Mouse (Mus musculus) forebrain, postnatal 0 days (tissue): ENCODE measurements around the gene Gosr2. TPM values are rescaled to one million over a fixed set of nuclear protein-coding genes. Genes with fewer than 3 reads are reported as not detected.

Source experiments
- ATAC-seq: fragments of 200-750 bp; cut with Nextera tagmentation; 2 replicates; pipeline ENCODE4 v1.8.0; 2017; ENCODE audit warnings: mild to moderate bottlenecking, moderate library complexity
- DNase-seq: peaks from one replicate; pipeline ENCODE4 v3.0.0-alpha.2; 2015
- H3K27ac ChIP-seq: fragments of 300-500 bp; sonication (generic); 2 replicates; pipeline ENCODE4 v1.5.1; 2014; ENCODE audit warnings: low read depth, mild to moderate bottlenecking, antibody characterized with exemption, low read length, moderate library complexity, mixed read lengths
- H3K27me3 ChIP-seq: fragments of 300-500 bp; sonication (generic); 2 replicates; pipeline ENCODE4 v1.6.1; 2014; ENCODE audit warnings: mild to moderate bottlenecking, low read length, mixed read lengths; ENCODE audit not compliant: insufficient read depth
- H3K36me3 ChIP-seq: fragments of 300-500 bp; sonication (generic); 2 replicates; pipeline ENCODE4 v1.6.1; 2014; ENCODE audit warnings: mild to moderate bottlenecking, moderate library complexity; ENCODE audit not compliant: insufficient read depth
- H3K4me1 ChIP-seq: fragments of 300-500 bp; sonication (generic); 2 replicates; pipeline ENCODE4 v1.6.1; 2014; ENCODE audit warnings: antibody characterized with exemption; ENCODE audit not compliant: insufficient read depth
- H3K4me2 ChIP-seq: fragments of 300-500 bp; sonication (generic); 2 replicates; pipeline ENCODE4 v1.6.1; 2014; ENCODE audit warnings: low read depth, mild to moderate bottlenecking, moderate library complexity
- H3K4me3 ChIP-seq: fragments of 300-500 bp; sonication (generic); 2 replicates; pipeline ENCODE4 v1.5.1; 2014; ENCODE audit warnings: low read depth, low read length, mixed read lengths
- H3K9ac ChIP-seq: fragments of 300-500 bp; sonication (generic); 2 replicates; pipeline ENCODE4 v1.6.1; 2014; ENCODE audit warnings: mild to moderate bottlenecking
- H3K9me3 ChIP-seq: fragments of 300-500 bp; sonication (generic); 2 replicates; pipeline ENCODE4 v1.6.1; 2016; ENCODE audit warnings: low read length
- CTCF ChIP-seq: sonication (generic); IDR thresholded peaks from 2 replicates; pipeline ENCODE4 v1.5.1; 2016; ENCODE audit warnings: antibody characterized with exemption, control low read depth, low read depth
- WGBS: fragments of 180-500 bp; shearing (Covaris S2); extraction: QIAGEN DNeasy Blood & Tissue Kit; methylation state at CpG from one replicate; pipeline ENCODE4 v1.1.7; 2014; 5-methylcytosine and 5-hydroxymethylcytosine counted together
- polyA plus RNA-seq: library from polyadenylated mRNA; unstranded; fragments of >200 nt; fragmentation: Nextera tagmentation; extraction: Ambion mirVana; gene quantifications from 2 replicates; pipeline ENCODE4 v1.2.1, GENCODE M21; 2015
- total RNA-seq: library from RNA; depleted of rRNA; stranded (reverse); fragments of >200 nt; gene quantifications from 2 replicates; pipeline ENCODE4 v1.2.3, GENCODE M21; 2014

The Gosr2 gene
- total and polyA plus RNA-seq, 2 experiments from 2014 or later = 102 to 117 TPM

- TF ChIP-seq CTCF = no peak
- ATAC-seq (no peak), DNase-seq (no peak)
- 13% methylated on average over 3 of the region's 3 CpGs for WGBS
- no peaks in the 10 kb centered on the region for H3K9me3 ChIP-seq
- peaks cover 8% of the 10 kb centered on the region for H3K4me1 ChIP-seq
- H3K27me3 ChIP-seq = peaks cover 17% of the 10 kb centered on the region
- no peak overlapping the region for H3K4me3 ChIP-seq
- no peak overlapping the region for H3K27ac ChIP-seq
- no peak overlapping the region for H3K4me2 ChIP-seq
- H3K9ac ChIP-seq = no peak overlapping the region
- H3K36me3 ChIP-seq = no peaks in the 10 kb centered on the region
These were observed 41.2 kb downstream of the Gosr2 start for GRCm38 (mm10) chr11:103656520-103656919.

- ATAC-seq = no peak
- Histone ChIP-seq H3K9me3 (no peaks in the 10 kb centered on the region), H3K27ac (no peak overlapping the region), H3K4me2 (no peak overlapping the region), H3K4me1 (peaks cover 20% of the 10 kb centered on the region), H3K9ac (no peak overlapping the region), H3K36me3 (no peaks in the 10 kb centered on the region), H3K4me3 (no peak overlapping the region), H3K27me3 (peaks cover 43% of the 10 kb centered on the region)
- no peak for DNase-seq
- TF ChIP-seq CTCF = no peak
- 65% methylated on average over 10 of the region's 10 CpGs for WGBS
These were observed 44.2 kb downstream of the Gosr2 start for GRCm38 (mm10) chr11:103653359-103653965.

GRCm38 (mm10) chr11:103651426-103651825 is 46.3 kb downstream of the Gosr2 start:
- H3K9ac ChIP-seq = no peak overlapping the region
- no peak for DNase-seq
- H3K27me3 ChIP-seq = peaks cover 60% of the 10 kb centered on the region
- H3K27ac ChIP-seq = no peak overlapping the region
- no peaks in the 10 kb centered on the region for H3K9me3 ChIP-seq
- peak overlapping the region; percentile 43; the same call in 1 of the 2 replicates for H3K4me3 ChIP-seq
- TF ChIP-seq CTCF = no peak
- ATAC-seq = no peak
- H3K36me3 ChIP-seq = no peaks in the 10 kb centered on the region
- 78% methylated on average over 6 of the region's 6 CpGs for WGBS
- H3K4me2 ChIP-seq = peak overlapping the region; percentile 28; the same call in 1 of the 2 replicates
- H3K4me1 ChIP-seq = peaks cover 20% of the 10 kb centered on the region

- ATAC-seq = peak; percentile 18; the same call in 1 of the 2 replicates
- peaks cover 60% of the 10 kb centered on the region for H3K27me3 ChIP-seq
These were observed 47.7 kb downstream of the Gosr2 start for GRCm38 (mm10) chr11:103649983-103650493.

GRCm38 (mm10) chr11:103649301-103649982 is 48.3 kb downstream of the Gosr2 start, which contains the start of gene Rprml:
Gene Rprml, plus strand, starts transcription at chr11:103649570.
- WGBS = 2% methylated on average over 69 of the region's 71 CpGs
- ATAC-seq (peak; percentile 63), DNase-seq (no peak)
- Histone ChIP-seq H3K4me1 (peaks cover 20% of the 10 kb centered on the region; the same call in 1 of the 2 replicates), H3K27ac (peak within 1 kb of the TSS; percentile 29; the same call in 1 of the 2 replicates), H3K9ac (peak within 1 kb of the TSS; percentile 51), H3K4me2 (peak within 1 kb of the TSS; percentile 65), H3K9me3 (no peaks in the 10 kb centered on the region), H3K27me3 (peaks cover 60% of the 10 kb centered on the region), H3K36me3 (no peaks in the 10 kb centered on the region), H3K4me3 (peak within 1 kb of the TSS; percentile 43)
- no peak for TF ChIP-seq CTCF

More at GRCm38 (mm10) chr11:103649983-103650493, 47.7 kb downstream of the Gosr2 start:
- Histone ChIP-seq H3K9me3 (no peaks in the 10 kb centered on the region), H3K4me3 (peak overlapping the region; percentile 43), H3K27ac (no peak overlapping the region), H3K36me3 (no peaks in the 10 kb centered on the region), H3K9ac (peak overlapping the region; percentile 51), H3K4me2 (peak overlapping the region; percentile 65), H3K4me1 (peaks cover 20% of the 10 kb centered on the region; the same call in 1 of the 2 replicates)
- DNase-seq = no peak
- TF ChIP-seq CTCF = no peak
- 3% methylated on average over 37 of the region's 37 CpGs for WGBS

- no peak for TF ChIP-seq CTCF
- H3K27ac ChIP-seq = 0 out of 2 replicates have a peak overlapping the region, but pooled peaks have one; percentile 29
- peak; percentile 42; the same call in 1 of the 2 replicates for ATAC-seq
- WGBS = 22% methylated on average over 7 of the region's 7 CpGs
- H3K9me3 ChIP-seq = no peaks in the 10 kb centered on the region
- H3K9ac ChIP-seq = no peak overlapping the region
- H3K4me2 ChIP-seq = peak overlapping the region; percentile 65; the same call in 1 of the 2 replicates
- peaks cover 57% of the 10 kb centered on the region for H3K27me3 ChIP-seq
- H3K36me3 ChIP-seq = no peaks in the 10 kb centered on the region
- H3K4me1 ChIP-seq = peaks cover 16% of the 10 kb centered on the region; the same call in 1 of the 2 replicates
- H3K4me3 ChIP-seq = peak overlapping the region; percentile 43
- DNase-seq = peak; percentile 49
These were observed 49.0 kb downstream of the Gosr2 start for GRCm38 (mm10) chr11:103648656-103649055.
